Mouse (Mus musculus): ENCODE measurements around the gene Ttc7b.

GRCm38 (mm10) chr12:100534028-100534427, 13.4 kb upstream of the Ttc7b start:
- no peak for TF ChIP-seq GATA1 (IDR thresholded peaks at IDR 0.05; ENCODE audit: low read length)
- no peak for TF ChIP-seq TAL1 (IDR thresholded peaks at IDR 0.05; ENCODE audit: low read length)

All from erythroblast, embryonic 14.5 days (primary cell).